Mouse (Mus musculus) spleen, adult 2 months (tissue): ENCODE data around the gene H2afx.

ENCODE experiments used
- CTCF ChIP-seq: fragments of 200-500 bp; IDR thresholded peaks from 2 replicates; pipeline ENCODE4 v1.5.1; 2011; ENCODE audit warnings: mild to moderate bottlenecking, inconsistent platforms; ENCODE audit not compliant: insufficient read depth, insufficient read length, insufficient replicate concordance; ENCODE audit errors: extremely low read depth
- POLR2A ChIP-seq: fragments of 200-500 bp; IDR thresholded peaks from 2 replicates; pipeline ENCODE4 v1.6.1; 2011; ENCODE audit warnings: low read depth, low read length, inconsistent platforms

GRCm38 (mm10) chr9:44343290-44343689 is 8.8 kb downstream of the H2afx start:
- TF ChIP-seq CTCF (no peak), POLR2A (no peak)
